Mouse (Mus musculus) ES-Bruce4 (cell line): ENCODE measurements around the gene Aff3. TPM values are rescaled to one million over a fixed set of nuclear protein-coding genes. Genes with fewer than 3 reads are reported as not detected.

Experiments
- H3K27ac ChIP-seq: 2 replicates; pipeline ENCODE4 v1.5.1; 2012; ENCODE audit warnings: low read length, inconsistent platforms; ENCODE audit not compliant: insufficient read depth
- H3K27me3 ChIP-seq: 2 replicates; pipeline ENCODE4 v1.6.1; 2012; ENCODE audit warnings: mild to moderate bottlenecking, low read length, inconsistent platforms; ENCODE audit not compliant: control insufficient read depth, poor library complexity, insufficient read depth, severe bottlenecking
- H3K36me3 ChIP-seq: 2 replicates; pipeline ENCODE4 v1.6.1; 2012; ENCODE audit warnings: inconsistent platforms, mild to moderate bottlenecking, low read length, moderate library complexity; ENCODE audit not compliant: control insufficient read depth, poor library complexity, insufficient read depth, severe bottlenecking
- H3K4me1 ChIP-seq: one replicate; pipeline ENCODE4 v1.8.1; 2011; ENCODE audit warnings: low read length; ENCODE audit not compliant: control insufficient read depth, insufficient read depth
- H3K4me3 ChIP-seq: 2 replicates; pipeline ENCODE4 v1.5.1; 2011; ENCODE audit warnings: low read depth, mild to moderate bottlenecking, low read length
- H3K9ac ChIP-seq: 2 replicates; pipeline ENCODE4 v1.6.1; 2012; ENCODE audit warnings: low read depth, mild to moderate bottlenecking, inconsistent platforms; ENCODE audit not compliant: poor library complexity, severe bottlenecking
- H3K9me3 ChIP-seq: replicated peaks from 2 replicates; pipeline ENCODE4 v1.6.1; 2012; ENCODE audit warnings: mild to moderate bottlenecking, low read length, inconsistent platforms; ENCODE audit not compliant: control insufficient read depth, poor library complexity, insufficient read depth, severe bottlenecking
- CTCF ChIP-seq: IDR thresholded peaks from one replicate; pipeline ENCODE4 v1.8.1; 2011; ENCODE audit warnings: low read depth, low read length
- EP300 ChIP-seq: IDR thresholded peaks from 2 replicates; pipeline ENCODE4 v1.6.1; 2011; ENCODE audit warnings: low read depth, low read length; ENCODE audit not compliant: insufficient read depth
- POLR2A ChIP-seq: IDR thresholded peaks from one replicate; pipeline ENCODE4 v1.8.1; 2011; ENCODE audit warnings: low read length; ENCODE audit not compliant: insufficient read depth
- polyA plus RNA-seq: library from polyadenylated mRNA; stranded (reverse); fragments of >200 nt; gene quantifications from 2 replicates; pipeline ENCODE4 v1.2.4, GENCODE M21; 2011; ENCODE audit warnings: low read depth; ENCODE audit not compliant: missing spikeins, insufficient read depth, insufficient read length

Aff3 gene
- polyA plus RNA-seq, 1 experiment, result 9.2 TPM

DNA sequence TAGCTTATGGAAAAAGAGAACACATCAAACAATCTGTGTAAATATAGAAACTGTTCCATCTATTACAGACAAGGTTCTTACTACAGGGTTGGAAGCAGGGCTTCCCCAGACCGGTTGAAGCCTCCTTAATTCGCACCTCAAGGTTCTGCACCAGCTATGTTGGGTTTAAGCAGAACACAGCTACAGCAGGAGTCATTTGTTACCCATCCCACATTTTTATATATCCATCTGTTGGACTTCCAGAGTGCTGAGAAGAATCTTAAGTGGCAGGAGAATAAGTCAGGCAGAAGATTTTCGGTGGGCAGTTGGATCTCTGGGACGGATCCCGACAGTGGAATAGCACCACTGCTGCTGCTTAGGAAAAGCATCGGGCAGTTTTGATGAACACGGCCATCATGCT lies 384.2 kb downstream of the Aff3 start:
- Histone ChIP-seq H3K9ac (no peak overlapping the region), H3K36me3 (no peaks in the 10 kb centered on the region), H3K4me1 (no peaks in the 10 kb centered on the region), H3K27ac (no peak overlapping the region), H3K4me3 (no peak overlapping the region), H3K9me3 (no peaks in the 10 kb centered on the region), H3K27me3 (no peaks in the 10 kb centered on the region)
- TF ChIP-seq POLR2A, result no peak

DNA sequence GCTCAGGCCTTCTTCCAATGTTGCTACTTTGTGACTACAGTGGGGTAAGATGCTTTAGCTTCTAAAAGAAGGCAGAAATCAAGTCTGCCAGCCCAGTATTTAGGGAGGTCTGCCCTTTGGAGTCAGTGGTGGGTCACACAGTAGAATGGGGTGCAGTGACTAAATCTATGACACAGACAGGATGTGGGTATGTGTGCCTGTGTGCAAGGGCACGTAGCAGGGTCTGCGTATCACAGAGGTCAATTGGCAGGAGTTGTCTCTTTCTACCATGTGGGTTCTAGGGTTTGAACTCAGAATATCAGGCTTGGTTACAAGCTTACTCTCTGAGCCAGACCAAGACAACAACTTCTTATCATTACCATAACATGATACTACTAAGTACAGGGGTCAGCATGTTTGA lies 393.4 kb downstream of the Aff3 start:
- Histone ChIP-seq H3K27me3 (no peaks in the 10 kb centered on the region), H3K4me3 (no peak overlapping the region), H3K4me1 (no peaks in the 10 kb centered on the region), H3K9ac (no peak overlapping the region), H3K9me3 (no peaks in the 10 kb centered on the region), H3K36me3 (no peaks in the 10 kb centered on the region), H3K27ac (no peak overlapping the region)
- no peak for TF ChIP-seq POLR2A
- TF ChIP-seq CTCF, result no peak
- TF ChIP-seq EP300, result no peak

DNA sequence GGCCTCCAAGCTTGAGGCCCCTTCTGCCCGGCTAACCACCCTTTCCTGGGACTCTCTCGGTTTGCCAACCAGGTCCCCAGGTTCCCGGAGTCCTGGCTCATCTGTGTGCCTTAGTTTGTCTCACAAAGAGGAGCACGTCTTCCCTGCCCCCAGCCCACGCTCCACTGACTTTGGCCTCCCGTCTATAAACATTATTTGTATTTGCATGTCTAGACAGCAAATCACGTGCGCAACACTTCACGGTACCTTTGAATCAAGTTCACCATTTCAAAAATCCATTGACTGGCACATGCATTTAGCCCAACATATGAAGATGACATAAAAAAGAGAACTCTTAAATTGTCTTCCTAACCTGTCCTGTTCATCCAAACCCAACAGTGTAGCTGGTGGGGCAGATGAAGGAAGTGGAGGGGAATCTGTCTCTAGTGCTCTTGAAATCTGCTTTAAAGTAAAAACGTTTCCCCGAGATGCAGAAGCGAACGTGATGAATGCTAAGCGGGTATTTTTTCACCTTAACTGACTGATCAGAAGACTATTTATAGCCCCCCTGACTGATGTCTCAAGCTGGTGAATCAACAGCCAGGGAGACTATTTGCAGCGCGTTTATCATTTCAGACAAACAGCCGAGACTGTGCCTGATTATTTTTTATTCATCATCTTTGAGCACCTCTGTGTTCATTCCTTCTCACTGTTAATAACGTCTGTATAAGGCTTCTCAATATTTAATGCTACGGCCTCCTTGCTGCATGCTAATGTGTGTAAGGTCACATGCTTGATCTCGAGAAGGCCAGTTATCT lies 396.3 kb downstream of the Aff3 start:
- Histone ChIP-seq H3K4me1 (no peaks in the 10 kb centered on the region), H3K4me3 (no peak overlapping the region), H3K9ac (no peak overlapping the region), H3K36me3 (no peaks in the 10 kb centered on the region), H3K27ac (no peak overlapping the region), H3K27me3 (no peaks in the 10 kb centered on the region), H3K9me3 (no peaks in the 10 kb centered on the region)
- TF ChIP-seq EP300 (no peak), CTCF (no peak), POLR2A (no peak)

DNA sequence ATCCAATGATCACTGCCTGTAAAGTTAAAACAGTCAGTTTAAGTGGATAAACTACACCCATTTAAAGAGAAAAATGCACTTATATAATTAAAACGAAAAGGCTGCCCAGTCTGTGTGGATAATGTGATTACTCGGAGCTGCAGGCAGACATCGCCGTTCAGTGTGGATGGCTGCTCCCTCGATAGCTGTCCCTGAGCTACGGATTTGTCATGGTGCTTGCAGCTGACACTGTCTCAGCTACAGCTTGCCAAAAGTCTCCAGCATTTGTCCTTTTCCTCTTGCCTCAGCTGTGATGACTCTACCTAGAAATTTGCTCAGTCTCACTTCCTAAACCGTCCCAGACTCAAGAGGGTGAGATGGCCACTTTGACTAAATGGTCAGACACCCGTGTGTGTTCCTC lies 401.5 kb downstream of the Aff3 start:
- no peak overlapping the region for H3K27ac ChIP-seq
- H3K36me3 ChIP-seq, result no peaks in the 10 kb centered on the region
- no peaks in the 10 kb centered on the region for H3K27me3 ChIP-seq
- H3K9me3 ChIP-seq, result no peaks in the 10 kb centered on the region
- no peak overlapping the region for H3K4me3 ChIP-seq
- no peaks in the 10 kb centered on the region for H3K4me1 ChIP-seq
- H3K9ac ChIP-seq, result no peak overlapping the region
- TF ChIP-seq CTCF (no peak), EP300 (no peak), POLR2A (no peak)

DNA sequence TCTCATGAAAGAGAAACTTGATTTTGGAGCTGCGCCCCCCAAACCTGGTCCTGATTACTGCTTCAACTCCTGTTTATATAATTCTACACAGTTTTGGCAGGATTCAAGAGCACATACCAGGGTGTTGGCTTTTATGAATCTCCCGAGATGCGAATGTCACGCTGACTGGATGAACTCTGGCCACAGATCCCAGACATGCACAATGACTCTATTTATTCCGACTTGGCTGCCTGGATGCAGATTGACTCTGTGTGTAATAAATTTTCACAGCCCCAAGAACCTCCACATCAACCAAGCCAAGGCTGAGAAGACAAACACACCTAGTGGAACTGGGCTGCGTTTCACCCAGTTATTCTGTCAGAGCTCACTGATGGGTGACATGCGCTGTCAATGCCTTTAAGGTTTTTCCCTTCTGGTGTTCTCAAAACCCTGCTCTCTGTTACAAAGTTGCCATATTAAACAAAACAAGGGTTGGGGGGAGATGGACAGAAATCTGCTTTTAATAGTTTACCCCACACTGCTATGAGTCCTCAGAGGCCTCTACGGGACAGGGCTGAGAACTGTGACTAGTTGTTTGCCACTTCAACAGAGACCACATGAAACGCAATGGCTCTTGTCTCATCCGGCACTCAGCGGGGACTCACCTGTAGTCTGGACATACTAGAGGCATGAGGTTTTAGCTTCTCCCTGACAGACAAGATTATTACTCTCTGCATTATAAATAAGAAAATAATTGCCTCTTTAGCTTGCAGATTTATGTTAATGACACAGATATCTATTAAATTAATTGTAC lies 402.2 kb downstream of the Aff3 start:
- H3K27ac ChIP-seq, result no peak overlapping the region
- no peaks in the 10 kb centered on the region for H3K9me3 ChIP-seq
- TF ChIP-seq CTCF, result no peak
- no peak for TF ChIP-seq EP300
- no peak for TF ChIP-seq POLR2A
- no peaks in the 10 kb centered on the region for H3K27me3 ChIP-seq
- no peak overlapping the region for H3K4me3 ChIP-seq
- H3K4me1 ChIP-seq, result no peaks in the 10 kb centered on the region
- H3K36me3 ChIP-seq, result no peaks in the 10 kb centered on the region
- no peak overlapping the region for H3K9ac ChIP-seq

DNA sequence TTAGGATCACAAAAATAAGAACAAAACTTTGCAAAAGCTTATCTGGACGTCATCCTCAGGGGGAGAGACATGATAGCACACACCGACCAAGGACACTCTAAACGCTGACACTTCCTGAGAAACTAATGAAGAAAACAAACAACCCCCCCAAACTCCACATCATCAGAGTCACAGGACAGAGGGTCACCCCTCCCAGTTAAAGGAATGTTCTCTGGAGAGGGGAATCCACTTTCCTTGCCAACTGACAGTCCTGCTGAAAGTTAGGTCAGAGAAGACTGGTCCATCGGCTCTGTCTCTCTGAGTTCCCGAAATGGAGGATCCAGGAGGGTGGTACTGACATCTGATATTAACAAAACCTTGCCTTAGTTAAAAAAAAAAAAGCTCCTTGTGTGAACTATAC lies 403.7 kb downstream of the Aff3 start:
- no peak overlapping the region for H3K27ac ChIP-seq
- H3K4me1 ChIP-seq, result no peaks in the 10 kb centered on the region
- no peak overlapping the region for H3K4me3 ChIP-seq
- TF ChIP-seq EP300 (no peak), POLR2A (no peak), CTCF (no peak)
- H3K27me3 ChIP-seq, result no peaks in the 10 kb centered on the region
- H3K36me3 ChIP-seq, result no peaks in the 10 kb centered on the region
- H3K9me3 ChIP-seq, result no peaks in the 10 kb centered on the region
- H3K9ac ChIP-seq, result no peak overlapping the region
